Mouse (Mus musculus) erythroid progenitor cell, adult 5-6 weeks (primary cell): ENCODE results near the gene Smad5. TPM values are rescaled to one million over a fixed set of nuclear protein-coding genes. Genes with fewer than 3 reads are reported as not detected.

Source experiments
- ATAC-seq: replicated peaks from 2 replicates; pipeline ENCODE4 v1.8.0; 2016; ENCODE audit warnings: moderate number of reproducible peaks, mild to moderate bottlenecking, moderate TSS enrichment, inconsistent platforms; ENCODE audit not compliant: poor library complexity, low FRiP score, severe bottlenecking
- total RNA-seq, 2 experiments: library from RNA; stranded (forward) in 1 of 2; stranded (reverse) in 1 of 2; fragments of 150-400 nt in 1 of 2; fragments of 186-747, 209-891 nt in 1 of 2; gene quantifications; 2 replicates each; pipeline versions ENCODE4 v1.2.3 to v1.2.4; 2015 to 2017; ENCODE audit warnings: low replicate concordance in 2 of 2

Smad5 gene
- total RNA-seq, 2 experiments from 2014 or later: 12.5 to 18.4 TPM

DNA sequence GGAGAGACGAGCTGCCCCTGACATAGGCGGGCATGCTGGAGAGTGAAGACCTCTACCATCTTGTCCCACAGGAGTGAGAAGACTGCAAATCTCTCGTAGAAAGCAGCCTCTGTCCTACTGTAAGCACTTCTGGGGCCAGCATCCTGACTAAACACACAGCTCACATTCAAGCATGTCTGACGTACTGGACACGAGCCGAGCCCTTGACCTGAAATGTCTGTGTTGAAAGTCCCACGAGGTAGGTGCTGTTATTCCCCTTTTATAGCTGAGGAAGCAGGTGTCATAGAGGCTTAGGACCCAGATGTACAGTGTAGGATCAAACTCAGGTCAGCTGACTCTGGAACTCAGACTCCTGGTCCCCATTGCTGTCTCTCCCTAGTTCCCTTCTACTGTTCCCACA lies 46.6 kb downstream of the Smad5 start:
- ATAC-seq: no peak

DNA sequence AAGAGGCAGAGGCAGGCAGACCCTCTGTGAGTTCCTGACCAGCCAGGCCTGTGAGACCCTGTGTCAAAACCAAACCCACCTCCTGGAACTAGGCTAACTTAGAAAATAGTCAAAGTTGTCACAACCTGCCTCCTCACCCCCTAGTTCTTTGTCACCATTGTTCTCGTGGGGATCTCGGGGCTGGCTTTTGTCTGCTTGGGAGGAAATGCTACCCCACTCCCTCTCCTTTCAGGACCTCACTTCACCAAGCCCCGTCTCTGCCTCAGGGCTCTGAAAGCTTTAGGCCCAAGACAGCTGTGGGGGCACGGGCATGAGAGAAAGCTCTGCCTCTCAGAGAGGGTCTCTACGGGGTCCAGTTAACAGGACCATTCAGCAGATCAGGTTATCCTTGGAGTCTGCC lies 49.0 kb downstream of the Smad5 start:
- ATAC-seq: no peak

DNA sequence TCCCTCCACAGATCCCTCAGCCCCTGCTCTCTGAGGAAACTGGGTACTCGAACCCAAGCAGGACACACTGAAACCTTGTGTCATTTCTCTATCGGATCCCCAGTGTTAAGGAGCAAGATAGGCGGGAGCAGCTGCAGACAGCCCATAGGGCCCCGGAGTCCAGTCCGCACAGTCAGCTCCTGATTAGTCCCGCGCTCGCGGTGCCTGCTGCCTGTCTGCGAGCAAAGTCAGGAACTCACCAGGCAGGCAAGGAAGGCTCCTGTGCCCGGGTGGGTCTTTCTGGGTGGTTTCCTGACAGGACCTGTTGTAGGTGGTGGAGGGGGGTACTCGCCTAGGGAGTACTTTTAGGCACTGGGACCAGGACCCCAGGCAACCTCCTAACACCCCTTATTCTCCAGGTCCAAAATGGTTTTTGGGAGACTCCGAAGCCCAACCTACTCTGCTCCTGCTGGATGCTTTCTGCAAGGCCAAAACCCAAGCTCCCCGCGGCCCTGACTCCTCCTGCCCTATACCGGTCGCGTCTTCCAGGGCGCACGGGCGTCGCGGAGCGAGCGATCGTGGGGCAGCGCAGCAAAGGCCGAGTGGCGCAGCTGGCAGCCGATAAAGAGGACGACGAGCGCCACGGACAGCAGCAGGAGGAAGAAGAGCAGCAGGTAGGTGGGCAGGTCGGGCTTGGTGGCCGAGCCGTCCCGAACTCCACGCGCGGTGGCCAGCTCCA lies 49.8 kb downstream of the Smad5 start:
- ATAC-seq: no peak

DNA sequence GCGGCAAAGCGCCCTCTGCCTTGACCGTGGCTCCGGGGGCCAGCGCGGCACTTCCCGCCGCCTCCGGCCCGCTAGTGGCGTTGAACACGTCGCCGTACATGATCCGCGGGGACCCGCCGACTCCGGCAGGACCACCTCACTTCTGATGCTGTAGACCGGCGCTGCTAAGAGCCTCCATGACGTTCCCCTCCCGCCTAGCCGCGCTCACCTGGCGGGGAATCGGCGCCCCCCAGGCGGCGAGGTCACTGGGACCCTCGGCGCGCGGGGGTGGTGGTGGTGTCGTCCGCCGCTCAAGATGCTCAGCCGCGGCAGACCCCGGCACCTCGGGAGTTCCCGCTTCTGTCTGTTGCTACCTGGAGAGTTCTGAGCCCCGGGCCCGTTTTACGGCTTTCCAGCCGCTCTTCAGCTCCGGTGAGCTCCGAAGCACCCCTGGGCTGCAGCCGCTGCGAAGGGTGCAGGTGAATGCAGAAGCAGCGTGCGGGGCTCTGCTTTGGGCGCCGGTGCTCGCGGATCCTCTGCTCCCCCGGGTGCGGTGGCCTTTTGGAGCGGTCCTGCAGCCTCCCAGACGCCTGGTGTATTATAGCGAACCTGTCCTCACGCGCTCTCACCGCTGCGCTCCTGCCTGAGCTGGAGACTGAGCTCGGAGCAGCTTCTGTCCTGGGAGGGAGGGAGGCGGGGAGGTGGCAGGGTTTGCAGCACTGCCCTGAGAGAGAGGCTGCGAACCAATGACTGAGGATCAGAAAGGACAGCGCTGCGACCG lies 50.6 kb downstream of the Smad5 start, which contains the start of gene Gm45623:
Gene Gm45623, minus strand, starts transcription at position 636 of the 760 bp plus-strand sequence.
- no peak for ATAC-seq

DNA sequence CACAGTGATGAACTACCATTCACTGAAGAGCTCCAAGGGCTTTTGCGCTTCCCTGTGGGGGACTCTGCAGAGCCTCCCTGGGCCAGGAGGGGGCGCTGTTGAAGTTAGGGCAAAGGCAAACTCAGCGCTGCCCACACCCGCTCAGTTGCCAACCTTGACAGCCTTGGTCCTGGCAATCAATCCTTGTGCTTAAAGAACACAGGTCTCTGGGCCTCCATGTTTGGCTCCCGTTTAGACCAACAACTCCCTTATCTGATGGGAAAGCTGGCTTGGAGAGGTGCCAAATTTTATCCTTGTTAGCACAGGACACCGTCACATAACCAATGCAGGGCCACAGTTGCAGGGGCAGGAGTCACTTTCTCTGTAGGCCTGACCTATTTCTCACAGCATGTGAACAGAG lies 53.1 kb downstream of the Smad5 start:
- ATAC-seq: no peak

DNA sequence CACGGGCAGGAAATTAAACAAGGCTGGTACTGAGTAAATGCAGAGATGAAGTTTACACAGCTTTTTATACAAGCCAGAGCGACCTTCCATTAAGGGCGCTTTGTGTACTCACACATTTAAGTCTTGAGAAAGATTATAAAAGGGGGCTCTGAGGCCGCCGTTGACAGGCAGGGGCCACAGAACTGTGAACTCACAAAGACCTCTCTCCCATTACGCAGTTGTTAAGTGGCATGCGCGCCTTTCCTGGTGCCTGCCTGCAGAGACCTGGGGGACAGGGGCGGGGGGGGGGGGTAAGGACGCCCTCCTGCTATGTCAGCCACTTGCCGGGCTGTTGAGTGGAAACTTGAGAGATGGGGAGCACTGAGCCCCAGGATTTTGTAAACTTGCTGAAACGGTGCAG lies 54.4 kb downstream of the Smad5 start:
- ATAC-seq: no peak

DNA sequence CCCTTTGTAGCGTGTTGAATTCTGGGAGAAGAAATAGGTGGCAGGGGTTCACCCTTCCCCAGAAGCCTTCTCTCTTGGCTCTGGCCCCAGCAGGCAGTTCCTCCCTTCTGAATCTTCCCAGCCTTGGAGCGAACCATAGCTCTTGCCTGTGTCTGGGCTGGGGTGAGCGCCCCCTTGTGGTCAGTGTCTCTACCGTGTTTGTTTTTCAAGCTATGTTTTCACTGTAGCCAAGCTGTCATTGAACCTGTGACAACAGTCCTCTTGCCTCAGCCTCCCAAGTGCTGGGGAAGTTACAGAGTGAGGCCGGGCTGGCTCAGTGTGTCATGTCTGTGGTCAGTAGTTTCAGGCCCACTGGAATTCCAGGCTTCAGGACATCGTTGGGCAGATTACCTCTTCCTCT lies 55.7 kb downstream of the Smad5 start:
- ATAC-seq: no peak

DNA sequence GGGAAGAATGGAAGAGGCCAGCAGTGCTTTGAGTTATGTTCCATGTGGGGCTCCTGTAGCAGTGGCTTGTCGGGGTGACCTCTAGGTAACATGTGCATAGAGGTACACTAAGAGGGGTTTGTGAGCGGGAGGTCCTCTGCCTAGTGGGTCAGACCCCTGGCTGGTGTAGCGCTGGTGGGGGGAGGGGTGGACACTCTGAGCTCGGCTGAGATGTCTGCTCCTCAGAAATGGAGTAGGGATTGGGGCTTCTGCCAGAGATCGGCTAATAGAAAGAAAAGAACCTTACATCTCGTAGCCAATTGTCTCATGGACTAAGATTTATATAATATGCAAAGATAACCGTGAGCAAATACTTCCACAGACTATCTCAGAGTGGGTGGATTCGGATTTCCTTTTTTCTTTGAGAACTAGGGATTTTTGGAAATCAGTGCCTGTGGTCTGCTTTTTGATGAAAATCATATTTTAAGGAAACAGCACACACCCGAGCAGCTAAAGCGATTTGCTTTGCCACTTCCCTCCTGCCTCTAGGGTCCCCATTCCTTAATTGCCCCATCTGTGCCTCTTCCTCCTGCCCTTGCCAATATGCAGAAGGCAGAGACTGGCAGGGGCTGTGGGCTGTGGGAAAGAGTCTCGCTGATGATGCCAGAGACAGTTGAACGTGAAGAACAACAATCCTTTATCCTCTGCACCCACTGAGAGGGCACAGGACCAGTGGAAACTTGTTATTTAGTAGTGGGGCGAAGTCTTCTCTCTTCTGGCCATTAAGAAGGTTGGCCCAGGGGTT lies 59.8 kb downstream of the Smad5 start:
- ATAC-seq: no peak

DNA sequence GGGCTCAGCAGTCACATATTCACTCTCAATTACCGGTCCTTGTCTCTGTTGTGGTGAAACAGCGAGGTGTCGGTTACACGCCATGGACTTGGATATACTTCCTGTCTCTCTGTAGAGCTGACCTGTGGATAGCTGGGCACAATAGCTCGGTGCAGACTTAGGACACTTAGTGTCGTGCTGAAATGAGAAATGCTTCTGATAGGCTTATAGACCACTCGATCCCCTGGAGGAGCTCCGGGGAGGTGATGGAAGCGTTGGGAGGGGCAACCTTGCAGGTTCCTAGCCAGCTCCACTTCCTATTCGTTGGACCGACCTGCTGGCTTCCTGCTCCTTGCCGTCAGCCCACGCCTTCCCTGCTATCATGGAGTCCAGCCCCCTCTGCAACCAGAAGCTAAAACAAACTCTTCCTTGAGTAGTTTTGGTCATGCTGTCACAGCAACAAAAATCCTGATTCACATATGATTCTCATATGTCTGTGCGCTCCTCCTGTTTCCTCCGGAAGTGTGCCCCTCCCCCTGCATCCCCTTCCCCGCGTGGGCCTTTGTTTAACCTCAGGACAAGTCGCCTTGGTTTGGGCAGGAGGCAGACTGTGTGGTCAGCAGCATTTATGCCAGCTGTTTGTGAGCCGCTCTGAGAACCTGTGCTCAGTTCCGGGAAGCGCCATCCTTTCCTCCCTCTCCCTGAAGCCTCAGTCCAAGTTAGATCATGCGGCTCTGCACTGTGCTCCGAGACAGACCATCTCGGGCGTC lies 62.6 kb downstream of the Smad5 start:
- no peak for ATAC-seq

DNA sequence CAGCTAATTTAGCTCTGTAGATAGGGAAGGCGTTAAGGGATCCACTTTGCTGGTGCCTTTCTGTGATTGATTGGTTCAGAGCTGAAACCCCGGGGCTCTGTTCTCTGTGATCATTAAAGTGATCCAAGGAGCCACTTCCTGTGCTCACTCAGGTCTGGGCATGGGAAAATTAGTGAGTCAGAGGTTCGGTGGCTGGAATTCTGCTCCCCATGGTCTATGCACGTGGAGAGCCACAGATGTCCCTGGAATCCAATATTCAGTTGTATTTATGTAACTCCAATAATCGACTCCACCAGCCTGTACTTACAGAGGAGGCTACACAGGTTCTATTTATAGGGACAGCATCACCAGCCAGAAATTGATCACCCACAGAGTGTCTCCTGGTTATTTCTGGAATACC lies 63.4 kb downstream of the Smad5 start:
- ATAC-seq: no peak

DNA sequence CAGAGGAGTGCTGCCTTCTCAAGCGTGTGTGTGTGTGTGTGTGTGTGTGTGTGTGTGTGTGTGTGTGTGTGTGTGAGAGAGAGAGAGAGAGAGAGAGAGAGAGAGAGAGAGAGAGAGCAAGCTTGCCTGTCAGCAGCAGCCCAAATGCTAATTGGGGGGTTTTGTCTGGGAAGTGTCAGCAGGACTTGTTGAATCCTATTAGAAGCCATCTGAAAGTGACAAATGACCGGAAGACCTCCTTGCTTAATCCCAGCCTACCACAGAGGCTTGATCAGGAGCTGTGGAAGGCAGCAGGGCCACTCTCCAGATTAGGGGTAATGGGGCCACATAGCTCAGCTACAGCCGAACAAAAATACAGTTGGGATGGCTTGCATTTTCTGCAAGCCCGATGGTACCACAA lies 66.6 kb downstream of the Smad5 start:
- no peak for ATAC-seq

DNA sequence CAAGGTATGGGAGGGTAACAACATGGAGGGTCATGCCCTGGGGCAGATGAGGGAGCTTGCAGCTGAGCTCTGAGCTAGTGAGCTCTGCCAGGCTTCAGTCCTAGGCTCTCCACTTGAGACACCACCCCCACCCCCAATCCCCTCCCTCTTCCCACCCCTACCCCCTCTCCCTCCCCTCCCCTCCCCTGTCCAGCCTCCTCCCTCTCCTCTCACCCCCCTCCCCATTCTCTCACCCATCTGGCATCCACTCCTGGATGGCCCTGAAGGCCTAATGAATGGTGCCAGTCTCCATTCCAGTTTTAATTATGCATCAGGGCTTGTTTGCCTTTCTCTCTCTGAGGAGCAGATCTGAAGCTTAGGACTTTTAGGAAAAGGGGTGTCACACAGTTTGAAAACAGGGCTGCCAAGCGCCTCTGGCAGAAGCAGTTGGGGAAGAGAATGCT lies 67.3 kb downstream of the Smad5 start:
- no peak for ATAC-seq

DNA sequence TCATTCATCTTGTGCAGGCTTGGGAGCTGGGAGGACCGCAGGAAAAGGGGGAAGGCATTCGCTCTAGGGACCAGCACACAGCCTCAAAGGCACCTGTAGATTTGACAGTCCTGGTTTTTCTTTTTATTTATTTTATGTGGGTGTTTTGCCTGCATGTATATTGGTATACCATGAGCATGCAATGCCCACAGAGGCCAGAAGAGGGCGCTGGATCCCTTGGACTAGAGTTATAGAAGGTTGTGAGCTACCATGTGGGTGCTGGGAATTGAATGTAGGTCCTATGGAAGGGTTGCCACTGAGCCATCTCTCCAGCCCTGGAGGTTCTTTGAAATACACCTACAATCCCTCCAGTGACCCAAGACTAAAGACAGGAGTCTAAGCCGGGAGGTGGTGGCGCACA lies 68.0 kb downstream of the Smad5 start:
- no peak for ATAC-seq

DNA sequence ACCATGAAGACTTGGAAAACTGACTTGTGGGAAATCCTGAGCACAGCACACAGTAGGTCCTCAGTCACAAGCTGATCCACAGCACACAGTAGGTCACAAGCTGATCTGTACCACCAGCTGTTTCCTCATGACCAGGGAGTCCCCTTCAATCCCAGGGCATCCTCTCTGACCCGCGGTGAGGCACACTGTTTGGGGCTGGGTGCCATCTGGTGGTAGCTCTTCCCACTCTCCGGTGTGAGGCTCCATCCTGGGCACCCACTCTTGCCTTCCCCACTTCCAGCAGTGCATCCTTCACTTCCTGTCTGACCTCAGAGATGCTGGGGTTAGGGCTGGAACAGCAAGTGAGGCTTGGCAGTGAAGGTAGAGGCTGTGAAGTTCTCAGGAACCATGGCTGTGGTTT lies 69.8 kb downstream of the Smad5 start:
- ATAC-seq: no peak

DNA sequence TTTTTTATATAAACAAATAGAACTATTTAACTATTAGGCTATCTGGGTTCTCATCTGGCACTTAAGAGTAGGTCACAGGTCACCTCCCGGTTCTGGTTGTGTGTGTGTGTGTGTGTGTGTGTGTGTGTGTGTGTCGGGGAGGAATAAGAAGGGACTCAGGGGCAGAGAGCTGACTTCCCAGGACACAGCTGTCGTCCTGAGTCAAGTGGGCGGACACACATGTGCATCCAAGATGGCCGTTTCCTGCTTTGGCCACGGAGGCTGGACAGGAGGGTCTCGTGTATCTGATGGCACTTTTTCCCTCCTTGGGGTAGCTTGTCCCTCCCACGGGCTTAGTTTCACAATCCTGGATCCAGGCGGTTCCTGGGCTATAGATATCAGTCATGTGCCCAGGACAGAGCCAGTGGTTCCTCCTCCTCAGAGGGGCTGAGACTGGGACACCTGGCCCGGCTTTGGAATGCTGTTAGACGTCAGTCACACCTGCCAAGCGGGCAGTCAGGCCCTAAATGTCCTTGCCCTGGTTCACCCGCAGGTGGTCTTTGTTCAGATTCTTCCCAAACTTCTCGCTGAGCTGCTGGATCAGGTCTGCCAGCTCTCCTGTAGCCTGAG lies 70.6 kb downstream of the Smad5 start:
- no peak for ATAC-seq

DNA sequence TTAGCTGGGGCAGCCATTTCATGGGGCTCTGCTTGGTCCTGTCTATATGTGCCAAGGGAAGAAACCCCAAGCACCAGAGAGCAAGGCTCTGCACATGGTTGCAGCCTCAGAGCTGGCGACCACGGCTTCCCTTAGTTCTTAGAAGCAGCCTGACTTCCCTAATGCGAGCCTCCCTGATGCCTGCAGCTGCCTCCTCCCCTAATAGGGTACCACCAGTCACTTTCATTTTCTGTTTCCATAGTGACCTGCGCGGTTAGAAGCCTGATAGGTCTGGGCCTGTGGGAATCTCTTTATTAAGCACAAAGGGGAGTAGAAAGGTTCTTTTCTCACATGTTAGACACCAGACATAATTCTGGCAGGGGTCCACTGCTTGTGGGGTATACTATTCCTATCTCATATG lies 71.5 kb downstream of the Smad5 start:
- ATAC-seq: no peak

DNA sequence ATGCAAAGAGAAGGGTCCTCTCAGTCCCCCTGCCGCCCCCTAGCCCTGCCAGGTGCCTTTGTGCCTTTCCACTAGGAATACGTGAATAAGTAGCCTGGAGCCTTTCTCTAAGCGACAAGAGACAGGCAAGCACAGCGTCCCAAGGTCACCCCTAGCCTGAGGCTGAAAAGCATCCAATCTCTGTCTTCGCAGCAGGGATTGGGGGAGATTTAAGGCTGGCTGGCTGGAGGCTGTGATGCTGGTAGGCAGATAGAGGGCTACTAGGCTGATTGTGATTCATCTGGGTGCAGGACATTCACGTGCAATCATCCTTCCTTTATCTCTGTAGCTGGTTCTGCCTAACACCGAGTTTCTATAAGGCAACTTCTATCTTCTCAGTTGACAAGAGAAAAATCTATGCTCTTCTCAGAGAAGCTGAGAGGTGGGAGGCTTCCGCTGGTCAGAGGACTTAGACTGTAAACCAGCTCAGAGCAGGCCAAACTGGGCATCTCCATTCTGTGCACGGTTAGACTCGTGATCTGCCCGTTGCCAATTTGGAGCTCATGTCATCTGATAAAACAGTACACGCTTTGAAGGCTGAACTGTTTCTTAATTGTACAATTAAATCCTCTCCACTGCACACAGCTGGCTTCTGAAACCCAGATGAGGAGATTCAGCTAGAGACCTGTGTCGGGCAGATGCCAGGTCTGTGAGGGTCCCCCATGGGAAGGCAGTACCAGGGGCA lies 78.1 kb downstream of the Smad5 start:
- no peak for ATAC-seq

DNA sequence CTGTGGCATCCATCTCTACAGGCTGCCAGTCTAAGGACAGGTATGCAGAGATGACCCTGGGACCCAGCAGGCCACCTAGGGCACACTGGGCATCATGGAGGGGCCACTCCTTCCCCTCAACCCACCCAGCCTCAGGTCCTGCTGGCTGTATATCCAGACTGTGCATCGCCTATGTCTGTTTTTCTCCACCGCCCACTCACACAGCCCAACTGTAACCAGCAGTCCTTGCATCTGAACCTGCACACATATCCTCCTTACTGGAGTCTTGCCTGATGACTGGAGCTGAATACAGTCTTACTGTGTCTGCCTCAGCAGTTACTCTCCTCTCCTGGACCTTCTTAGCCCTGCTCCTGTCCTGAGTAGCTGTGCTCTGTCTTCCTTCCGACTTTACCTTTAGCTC lies 78.9 kb downstream of the Smad5 start:
- ATAC-seq: no peak; the same call in 1 of the 2 replicates

DNA sequence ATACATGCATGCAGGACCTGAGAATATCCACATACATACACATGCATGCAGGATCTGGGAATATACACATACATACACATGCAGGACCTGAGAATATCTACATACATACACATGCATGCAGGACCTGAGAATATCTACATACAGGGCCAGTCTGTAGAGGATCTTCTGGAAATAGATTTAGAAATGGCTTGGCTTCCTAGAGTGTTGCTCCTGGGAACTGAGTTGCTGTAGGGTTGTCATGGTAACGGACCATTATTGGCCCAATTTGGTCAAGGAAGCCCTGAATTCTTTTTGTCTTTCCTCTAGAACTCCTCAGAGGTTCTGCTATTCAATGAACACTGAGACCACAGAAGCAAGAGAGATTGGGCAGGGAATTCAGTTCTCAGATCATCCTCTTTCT lies 79.8 kb downstream of the Smad5 start:
- no peak for ATAC-seq
